Mouse (Mus musculus) embryonic facial prominence, embryonic 11.5 days (tissue): ENCODE measurements around the gene Lmx1b. TPM values are rescaled to one million over a fixed set of nuclear protein-coding genes. Genes with fewer than 3 reads are reported as not detected.

ENCODE experiments used
- ATAC-seq: fragments of 200-750 bp; cut with Nextera tagmentation; replicated peaks from 2 replicates; pipeline ENCODE4 v1.8.0; 2017; ENCODE audit warnings: low read depth; ENCODE audit not compliant: insufficient number of reproducible peaks, low FRiP score, low TSS enrichment
- DNase-seq: peaks from one replicate; pipeline ENCODE4 v3.0.0-alpha.2; 2015; ENCODE audit warnings: low spot score
- H3K27ac ChIP-seq: fragments of 300-500 bp; sonication (generic); replicated peaks from 2 replicates; pipeline ENCODE4 v1.5.1; 2014; ENCODE audit warnings: mild to moderate bottlenecking, low read depth, low read length, control low read depth
- H3K27me3 ChIP-seq: fragments of 300-500 bp; sonication (generic); 2 replicates; pipeline ENCODE4 v1.6.1; 2014; ENCODE audit warnings: mild to moderate bottlenecking, low read length, moderate library complexity, mixed read lengths; ENCODE audit not compliant: control insufficient read depth, insufficient read depth
- H3K36me3 ChIP-seq: fragments of 300-500 bp; sonication (generic); replicated peaks from 2 replicates; pipeline ENCODE4 v1.6.1; 2014; ENCODE audit warnings: low read depth, mild to moderate bottlenecking, low read length, moderate library complexity, mixed read lengths; ENCODE audit not compliant: control insufficient read depth, insufficient read depth
- H3K4me1 ChIP-seq: fragments of 300-500 bp; sonication (generic); 2 replicates; pipeline ENCODE4 v1.6.1; 2014; ENCODE audit warnings: low read length, mixed read lengths; ENCODE audit not compliant: control insufficient read depth, insufficient read depth
- H3K4me2 ChIP-seq: fragments of 300-500 bp; sonication (generic); 2 replicates; pipeline ENCODE4 v1.6.1; 2014; ENCODE audit warnings: low read depth, mild to moderate bottlenecking, control low read depth, low read length, moderate library complexity
- H3K4me3 ChIP-seq: fragments of 300-500 bp; sonication (generic); 2 replicates; pipeline ENCODE4 v1.5.1; 2014; ENCODE audit warnings: low read depth, low read length, control low read depth
- H3K9ac ChIP-seq: fragments of 300-500 bp; sonication (generic); replicated peaks from 2 replicates; pipeline ENCODE4 v1.6.1; 2014; ENCODE audit warnings: mild to moderate bottlenecking, control low read depth, low read length
- H3K9me3 ChIP-seq: fragments of 300-500 bp; sonication (generic); replicated peaks from 2 replicates; pipeline ENCODE4 v1.6.1; 2016; ENCODE audit warnings: mild to moderate bottlenecking, low read length, inconsistent platforms, mixed read lengths; ENCODE audit not compliant: control insufficient read depth
- WGBS: fragments of 180-500 bp; shearing (Covaris S2); extraction: QIAGEN DNeasy Blood & Tissue Kit; methylation state at CpG from one replicate; pipeline ENCODE4 v1.1.7; 2014; 5-methylcytosine and 5-hydroxymethylcytosine counted together
- polyA plus RNA-seq: library from polyadenylated mRNA; unstranded; fragments of >200 nt; fragmentation: Nextera tagmentation; extraction: Ambion mirVana; gene quantifications from 2 replicates; pipeline ENCODE4 v1.2.1, GENCODE M21; 2014

The Lmx1b gene
- polyA plus RNA-seq, 1 experiment from 2014 or later, result 1.2 TPM

- H3K9ac ChIP-seq, result no peak overlapping the region
- H3K27ac ChIP-seq, result no peak overlapping the region
- H3K4me2 ChIP-seq, result no peak overlapping the region
- no peaks in the 10 kb centered on the region for H3K36me3 ChIP-seq
- 90% methylated on average over 9 of the region's 9 CpGs for WGBS
- DNase-seq (no peak), ATAC-seq (no peak)
- no peaks in the 10 kb centered on the region for H3K4me1 ChIP-seq
- no peaks in the 10 kb centered on the region for H3K9me3 ChIP-seq
- H3K27me3 ChIP-seq, result peaks cover 3% of the 10 kb centered on the region; the same call in 1 of the 2 replicates
- H3K4me3 ChIP-seq, result no peak overlapping the region
Observed at GRCm38 (mm10) chr2:33564748-33565147, 75.6 kb downstream of the Lmx1b start.

- peak; percentile 66 for DNase-seq
- no peak for ATAC-seq
- H3K27me3 ChIP-seq, result 0 out of 2 replicates have a peak, but pooled peaks cover 2% of the 10 kb centered on the region
- H3K27ac ChIP-seq, result no peak overlapping the region
- H3K36me3 ChIP-seq, result no peaks in the 10 kb centered on the region
- no peak overlapping the region for H3K9ac ChIP-seq
- H3K4me3 ChIP-seq, result no peak overlapping the region
- H3K9me3 ChIP-seq, result no peaks in the 10 kb centered on the region
- H3K4me2 ChIP-seq, result no peak overlapping the region
- H3K4me1 ChIP-seq, result no peaks in the 10 kb centered on the region
- 8% methylated on average over 6 of the region's 6 CpGs for WGBS
Observed at GRCm38 (mm10) chr2:33559752-33560151, 80.6 kb downstream of the Lmx1b start.

- ATAC-seq (no peak), DNase-seq (no peak)
- no peaks in the 10 kb centered on the region for H3K36me3 ChIP-seq
- WGBS, result 25% methylated on average over 7 of the region's 7 CpGs
- no peak overlapping the region for H3K27ac ChIP-seq
- no peak overlapping the region for H3K4me2 ChIP-seq
- no peaks in the 10 kb centered on the region for H3K4me1 ChIP-seq
- H3K9ac ChIP-seq, result no peak overlapping the region
- H3K4me3 ChIP-seq, result no peak overlapping the region
- H3K27me3 ChIP-seq, result 0 out of 2 replicates have a peak, but pooled peaks cover 2% of the 10 kb centered on the region
- H3K9me3 ChIP-seq, result no peaks in the 10 kb centered on the region
Observed at GRCm38 (mm10) chr2:33559334-33559733, 81.0 kb downstream of the Lmx1b start.

GRCm38 (mm10) chr2:33558233-33558632 lies 82.1 kb downstream of the Lmx1b start:
- H3K27me3 ChIP-seq, result 0 out of 2 replicates have a peak, but pooled peaks cover 2% of the 10 kb centered on the region
- ATAC-seq, result no peak

GRCm38 (mm10) chr2:33555573-33555972 lies 84.7 kb downstream of the Lmx1b start:
- H3K27ac ChIP-seq, result no peak overlapping the region
- no peaks in the 10 kb centered on the region for H3K36me3 ChIP-seq
- WGBS, result 68% methylated on average over 8 of the region's 8 CpGs
- no peaks in the 10 kb centered on the region for H3K4me1 ChIP-seq
- DNase-seq (no peak), ATAC-seq (no peak)
- 0 out of 2 replicates have a peak, but pooled peaks cover 2% of the 10 kb centered on the region for H3K27me3 ChIP-seq
- no peaks in the 10 kb centered on the region for H3K9me3 ChIP-seq
- H3K4me2 ChIP-seq, result no peak overlapping the region
- no peak overlapping the region for H3K9ac ChIP-seq
- no peak overlapping the region for H3K4me3 ChIP-seq

More at GRCm38 (mm10) chr2:33558233-33558632, 82.1 kb downstream of the Lmx1b start:
- WGBS, result 5% methylated on average over 6 of the region's 6 CpGs
- peak; percentile 82 for DNase-seq
- H3K36me3 ChIP-seq, result no peaks in the 10 kb centered on the region
- H3K4me3 ChIP-seq, result no peak overlapping the region
- H3K9ac ChIP-seq, result no peak overlapping the region
- no peak overlapping the region for H3K4me2 ChIP-seq
- H3K9me3 ChIP-seq, result no peaks in the 10 kb centered on the region
- H3K27ac ChIP-seq, result no peak overlapping the region
- no peaks in the 10 kb centered on the region for H3K4me1 ChIP-seq

- Histone ChIP-seq H3K9ac (no peak overlapping the region), H3K4me3 (no peak overlapping the region), H3K9me3 (no peaks in the 10 kb centered on the region), H3K36me3 (no peaks in the 10 kb centered on the region), H3K27me3 (no peaks in the 10 kb centered on the region), H3K27ac (no peak overlapping the region), H3K4me1 (no peaks in the 10 kb centered on the region), H3K4me2 (no peak overlapping the region)
- 57% methylated on average over 5 of the region's 5 CpGs for WGBS
- no peak for DNase-seq
- no peak for ATAC-seq
Observed at GRCm38 (mm10) chr2:33552672-33553071, 87.6 kb downstream of the Lmx1b start.

- no peak overlapping the region for H3K9ac ChIP-seq
- H3K27ac ChIP-seq, result no peak overlapping the region
- H3K27me3 ChIP-seq, result peaks cover 35% of the 10 kb centered on the region
- DNase-seq, result no peak
- 89% methylated on average over 2 of the region's 2 CpGs for WGBS
- H3K9me3 ChIP-seq, result no peaks in the 10 kb centered on the region
- peaks cover 4% of the 10 kb centered on the region; the same call in 1 of the 2 replicates for H3K4me1 ChIP-seq
- H3K4me2 ChIP-seq, result no peak overlapping the region
- H3K36me3 ChIP-seq, result no peaks in the 10 kb centered on the region
- no peak for ATAC-seq
- no peak overlapping the region for H3K4me3 ChIP-seq
Observed at GRCm38 (mm10) chr2:33547595-33547994, 92.7 kb downstream of the Lmx1b start.

GRCm38 (mm10) chr2:33546879-33547278 lies 93.4 kb downstream of the Lmx1b start:
- peak; percentile 65 for DNase-seq
- no peak overlapping the region for H3K27ac ChIP-seq
- WGBS, result 28% methylated on average over 6 of the region's 6 CpGs
- peaks cover 35% of the 10 kb centered on the region for H3K27me3 ChIP-seq
- H3K9me3 ChIP-seq, result no peaks in the 10 kb centered on the region
- no peak overlapping the region for H3K4me2 ChIP-seq
- H3K4me1 ChIP-seq, result peaks cover 4% of the 10 kb centered on the region; the same call in 1 of the 2 replicates
- no peak overlapping the region for H3K4me3 ChIP-seq
- no peaks in the 10 kb centered on the region for H3K36me3 ChIP-seq
- no peak for ATAC-seq
- H3K9ac ChIP-seq, result no peak overlapping the region
